Comparison of ENCODE assay signal across 2 mouse cellular contexts in the genomic region with DNA sequence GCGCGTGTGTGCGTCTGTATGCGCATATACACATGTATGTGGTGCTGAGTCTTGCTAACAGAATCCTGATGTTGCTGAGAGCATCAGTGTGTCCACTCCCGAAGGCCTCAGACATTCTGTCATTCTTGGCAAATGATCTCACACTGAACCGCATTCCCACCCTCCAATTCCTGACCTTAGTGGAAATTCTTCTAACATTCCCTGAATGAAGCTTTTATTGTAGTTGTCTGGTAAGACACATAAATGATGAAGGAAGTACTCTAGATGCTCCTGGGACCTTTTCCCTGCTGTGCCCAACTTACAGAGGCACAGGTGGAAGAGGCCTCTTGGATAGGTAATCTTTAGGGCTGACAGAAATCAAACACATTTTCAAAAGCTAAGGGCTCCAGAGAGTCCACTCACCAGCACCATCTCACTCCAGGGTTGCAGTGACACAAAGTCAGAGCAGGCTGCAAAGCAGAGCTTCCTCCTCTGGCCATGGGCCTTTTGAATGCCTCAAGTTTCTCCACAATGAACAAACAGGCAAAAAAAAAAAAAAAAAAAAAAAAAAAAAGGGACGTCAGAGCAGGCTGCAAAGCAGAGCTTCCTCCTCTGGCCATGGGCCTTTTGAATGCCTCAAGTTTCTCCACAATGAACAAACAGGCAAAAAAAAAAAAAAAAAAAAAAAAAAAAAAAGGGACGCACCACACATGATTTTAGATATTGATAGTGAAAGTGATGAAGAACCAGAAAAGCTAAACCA. TPM values are rescaled to one million over a fixed set of nuclear protein-coding genes. Genes with fewer than 3 reads are reported as not detected.
"Had no signal": no experiment of that assay in that cellular context is flagged by ENCODE, and none has a peak within 500 bp of the region (broad histone marks: within the 10 kb centered on the region; RNA-seq: fewer than 3 reads in every experiment).

No protein-coding gene starts in this region.

RNA-seq across cellular contexts. Expression of a gene that starts 17.4 kb away (rescaled TPM):
- total RNA-seq: monocyte, adult 5-6 weeks; neutrophil, adult 5-6 weeks had no signal
